Mouse (Mus musculus) induced T-regulatory cell, adult 2 months (primary cell): ENCODE data around the gene Tspan2.

Source experiments
- DNase-seq: peaks from one replicate; pipeline ENCODE4 v3.0.0-alpha.2; 2012; ENCODE audit warnings: low read depth

Tspan2 gene

DNA sequence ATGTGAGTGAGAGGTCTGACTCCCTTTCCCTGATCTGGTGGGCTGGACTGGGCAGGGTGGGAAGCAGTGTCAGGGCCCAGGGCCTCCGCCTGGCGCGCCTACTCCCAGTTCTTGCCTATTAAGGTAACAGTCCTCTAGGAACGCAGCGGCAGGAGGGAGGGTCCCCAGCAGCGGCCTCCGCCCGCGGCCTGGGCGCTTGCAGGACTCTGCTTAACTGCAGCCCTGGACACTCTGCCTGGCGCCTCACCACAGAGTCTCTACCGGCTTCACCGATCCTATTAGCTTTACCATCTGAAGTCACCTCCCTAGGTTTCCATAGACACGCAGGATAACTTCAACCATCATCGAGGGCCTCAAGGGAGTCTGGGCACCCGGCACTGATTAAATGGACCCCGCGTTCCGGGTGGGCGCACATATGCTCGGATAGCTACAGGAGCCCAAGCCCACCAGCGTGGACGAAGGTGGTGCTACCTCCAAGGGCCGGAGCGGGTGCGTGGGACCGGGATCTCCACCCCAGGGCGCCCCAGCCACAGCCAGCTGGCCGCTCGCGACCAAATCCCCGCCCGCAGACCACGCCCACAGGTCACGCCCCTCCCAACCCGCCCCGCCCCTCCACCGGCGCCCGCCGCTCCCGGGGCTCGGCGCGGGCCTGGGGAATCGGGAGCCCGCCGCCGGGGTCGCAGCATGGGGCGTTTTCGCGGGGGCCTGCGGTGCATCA is at the start of gene Tspan2:
Gene Tspan2 (plus strand): TSS at position 217 of the 718 bp plus-strand sequence.
- DNase-seq = peak; percentile 75

DNA sequence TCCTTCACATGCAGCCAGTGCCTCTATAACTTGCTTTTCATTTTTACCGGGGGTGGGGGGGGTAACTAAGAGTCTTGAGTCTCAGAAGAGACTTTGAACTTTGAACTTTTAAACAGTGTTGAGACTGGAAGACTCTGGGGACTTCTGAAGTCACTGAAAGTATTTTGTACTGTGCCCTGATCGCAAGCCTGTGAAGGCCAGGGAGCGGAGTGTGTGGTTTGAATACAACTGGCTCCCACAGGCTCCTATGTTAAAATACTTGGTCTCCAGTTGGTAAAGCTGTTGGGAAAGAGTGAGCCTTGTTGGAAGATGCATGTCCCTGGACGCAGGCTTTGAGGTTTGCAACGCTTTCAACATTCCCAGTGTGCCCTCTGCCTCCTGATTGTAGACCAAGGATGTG is 47.5 kb upstream of the Tspan2 start:
- no peak for DNase-seq

DNA sequence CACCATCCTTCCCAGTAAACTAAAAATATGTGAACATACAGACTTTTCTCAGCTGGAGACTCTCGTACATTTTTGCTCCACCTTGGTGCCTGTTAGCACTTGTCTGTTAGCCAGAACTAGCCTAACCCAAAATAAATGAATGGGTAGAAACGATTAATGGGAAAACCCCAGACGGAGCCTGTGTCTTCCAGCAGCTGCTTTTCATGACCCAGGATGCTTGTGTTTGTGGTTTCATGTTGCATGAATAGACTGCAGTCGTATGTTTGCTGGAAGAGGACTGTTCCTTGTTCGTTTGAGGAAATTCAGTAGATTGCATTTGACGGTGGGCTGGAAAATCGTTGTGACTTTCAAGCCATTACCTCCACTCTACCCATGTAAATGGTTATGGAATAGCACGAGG is 46.5 kb upstream of the Tspan2 start:
- DNase-seq = no peak

DNA sequence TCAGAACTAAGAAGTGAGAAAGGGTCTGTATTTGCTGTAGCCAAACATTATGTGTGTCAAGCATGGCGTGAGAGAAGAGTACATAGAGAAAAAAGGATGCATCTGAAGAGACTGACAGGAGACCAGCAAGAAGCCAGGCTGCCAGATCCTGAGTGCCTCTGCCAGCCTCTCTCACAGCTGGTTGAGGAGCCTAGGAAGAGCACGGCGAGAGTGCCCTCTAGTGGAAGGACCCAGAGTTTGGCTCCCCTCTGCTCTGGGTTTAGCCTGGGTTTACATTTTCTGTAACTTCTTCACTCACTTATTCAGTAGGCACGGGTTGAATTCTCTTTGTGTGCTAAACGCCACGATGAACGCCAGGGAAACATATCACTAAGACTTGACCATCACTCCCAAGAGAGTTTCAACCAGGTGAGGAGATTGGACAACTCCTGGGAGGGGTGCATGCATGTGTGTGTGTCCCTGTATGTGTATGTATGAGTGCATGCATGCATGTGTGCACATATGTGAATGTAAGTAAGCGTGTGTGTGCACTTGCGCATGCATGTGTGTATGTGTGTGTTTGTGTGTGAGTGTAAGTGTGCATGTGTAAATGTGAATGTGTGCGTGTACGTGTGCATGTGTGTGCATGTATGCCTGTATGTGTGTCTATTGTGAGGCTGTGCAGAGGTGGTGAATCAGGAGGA is 42.4 kb upstream of the Tspan2 start:
- DNase-seq = peak; percentile 61

DNA sequence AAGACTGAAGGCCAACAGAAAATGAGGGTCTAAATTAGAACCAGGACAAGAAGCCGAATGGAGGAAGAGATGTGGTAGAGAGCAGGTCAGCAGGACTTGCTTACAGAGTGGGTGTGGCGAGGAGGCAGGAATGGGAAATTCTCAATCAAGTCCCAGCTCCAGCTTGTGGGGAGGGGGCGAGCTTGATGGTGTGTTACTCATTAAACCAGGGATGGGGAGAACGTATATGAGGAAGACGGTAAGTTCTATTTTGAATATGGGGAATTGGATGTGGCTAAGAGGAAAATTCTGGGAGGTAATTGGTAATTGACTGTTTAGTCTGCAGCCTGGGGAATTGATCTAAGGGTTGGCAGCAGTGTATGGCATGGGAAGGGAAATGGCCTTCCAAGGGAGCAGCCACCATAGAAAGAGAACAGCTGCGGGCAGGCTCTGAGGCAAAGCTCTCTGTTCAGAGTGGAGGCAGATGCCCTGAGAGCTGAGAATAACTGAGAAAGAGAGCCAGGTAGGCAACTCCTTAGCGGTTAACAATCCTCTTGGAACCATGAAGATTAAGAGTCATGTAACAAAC is 41.5 kb upstream of the Tspan2 start:
- DNase-seq = no peak

DNA sequence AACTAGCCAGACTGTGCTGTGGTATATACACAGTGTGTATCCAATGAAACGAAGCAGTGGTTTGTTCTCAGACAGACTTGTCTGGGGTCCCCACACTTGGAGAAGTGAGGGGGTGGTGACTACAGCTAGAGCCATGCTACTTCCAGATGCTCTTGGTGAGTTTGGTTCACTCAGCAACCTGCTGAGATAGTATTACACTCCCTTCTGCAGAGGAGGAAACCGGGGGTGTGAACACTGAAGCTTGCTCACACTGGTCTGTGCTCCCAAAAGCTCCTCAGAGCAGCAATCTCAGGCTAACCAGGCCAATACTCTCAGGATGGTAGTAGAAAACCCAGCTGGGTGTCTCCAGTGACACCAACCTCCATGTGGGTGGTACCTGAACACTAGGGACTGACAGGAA is 36.2 kb upstream of the Tspan2 start:
- no peak for DNase-seq

DNA sequence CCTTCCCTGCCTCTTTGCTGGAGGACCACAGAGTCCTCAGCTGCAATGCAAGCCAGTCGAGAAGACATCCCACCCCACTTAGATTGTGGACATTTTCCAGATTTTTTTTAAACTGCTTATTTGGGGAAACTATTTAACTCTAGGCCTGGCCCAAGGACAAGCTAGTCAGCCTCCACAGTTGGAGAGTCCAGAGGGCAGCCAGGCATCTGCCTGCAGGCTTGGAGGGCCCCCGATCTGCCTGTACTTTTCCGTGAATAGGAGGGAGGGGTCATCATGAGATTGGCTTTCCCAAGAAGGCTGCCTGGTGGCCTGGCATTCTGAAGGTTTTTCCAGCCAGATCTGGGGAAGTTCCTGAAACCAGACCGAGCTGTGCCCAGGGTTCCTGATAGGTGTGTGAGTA is 33.0 kb upstream of the Tspan2 start:
- no peak for DNase-seq

DNA sequence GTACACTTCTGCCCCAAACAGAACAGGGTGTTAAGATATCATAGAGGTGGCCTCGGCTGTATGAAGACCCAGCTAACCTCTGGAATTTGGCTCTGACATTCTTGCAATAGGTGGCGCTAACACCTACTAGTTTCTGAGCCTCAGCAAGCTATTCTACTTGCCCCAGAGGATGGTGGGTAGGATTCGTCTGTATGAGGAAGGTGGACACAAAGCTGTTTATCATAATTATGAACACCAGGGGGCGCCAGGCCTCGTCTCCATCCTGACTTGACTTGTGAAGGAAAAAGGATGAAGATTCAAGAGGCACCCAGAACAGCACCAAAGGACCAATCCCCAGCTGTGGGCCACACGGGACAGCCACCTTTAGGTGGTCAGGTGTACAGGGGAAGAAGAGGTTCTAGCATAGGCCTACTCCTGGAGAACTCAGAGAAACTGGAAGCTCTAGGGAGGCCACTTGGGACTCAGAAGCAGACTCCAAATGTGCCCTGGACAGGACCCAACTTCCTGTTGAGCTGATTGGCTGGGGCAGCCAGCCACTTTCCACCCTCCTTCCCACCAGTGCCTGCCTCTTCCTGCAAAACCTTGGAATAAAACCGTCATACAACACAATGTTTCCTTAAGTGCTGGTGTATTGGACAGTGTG is 32.3 kb upstream of the Tspan2 start:
- peak; percentile 88 for DNase-seq

DNA sequence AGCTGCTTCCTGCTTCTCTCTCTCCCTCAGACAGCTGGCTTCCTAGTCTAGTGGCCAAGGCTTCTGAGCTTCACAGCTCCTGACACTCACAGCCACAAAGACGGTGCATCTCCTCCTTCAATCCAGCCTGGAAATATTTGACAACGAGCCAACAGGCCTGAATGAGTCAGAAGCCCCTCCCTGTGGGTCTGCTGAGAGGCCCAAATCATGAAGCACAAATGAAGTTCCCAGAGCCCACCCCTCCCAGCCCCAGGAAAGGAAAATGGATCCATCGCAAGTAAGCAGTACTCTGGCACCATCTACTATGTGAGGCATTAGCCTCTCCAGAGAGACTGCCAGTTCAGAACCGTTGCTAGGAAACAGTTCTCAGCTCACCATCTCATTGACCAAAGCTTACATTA is 30.3 kb upstream of the Tspan2 start:
- no peak for DNase-seq

DNA sequence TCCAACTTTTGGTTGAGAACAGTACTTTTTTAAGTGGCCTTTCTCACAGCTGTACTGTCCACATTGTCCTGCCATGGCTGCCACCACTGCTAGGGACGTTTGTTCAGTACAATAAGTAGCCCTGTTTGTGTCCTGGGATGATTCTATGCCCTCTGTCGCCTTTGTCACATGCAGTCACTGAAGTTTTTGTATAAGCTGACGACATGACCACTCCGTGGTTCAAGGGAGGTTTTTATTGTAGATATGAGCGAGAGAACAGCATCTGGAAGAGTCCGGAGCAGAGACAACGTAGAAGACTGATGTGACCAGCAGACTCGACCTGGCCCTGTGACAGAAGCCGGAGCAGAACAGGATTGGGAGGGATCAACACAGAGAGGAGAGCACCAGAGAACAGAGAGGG is 25.7 kb upstream of the Tspan2 start:
- DNase-seq = no peak

DNA sequence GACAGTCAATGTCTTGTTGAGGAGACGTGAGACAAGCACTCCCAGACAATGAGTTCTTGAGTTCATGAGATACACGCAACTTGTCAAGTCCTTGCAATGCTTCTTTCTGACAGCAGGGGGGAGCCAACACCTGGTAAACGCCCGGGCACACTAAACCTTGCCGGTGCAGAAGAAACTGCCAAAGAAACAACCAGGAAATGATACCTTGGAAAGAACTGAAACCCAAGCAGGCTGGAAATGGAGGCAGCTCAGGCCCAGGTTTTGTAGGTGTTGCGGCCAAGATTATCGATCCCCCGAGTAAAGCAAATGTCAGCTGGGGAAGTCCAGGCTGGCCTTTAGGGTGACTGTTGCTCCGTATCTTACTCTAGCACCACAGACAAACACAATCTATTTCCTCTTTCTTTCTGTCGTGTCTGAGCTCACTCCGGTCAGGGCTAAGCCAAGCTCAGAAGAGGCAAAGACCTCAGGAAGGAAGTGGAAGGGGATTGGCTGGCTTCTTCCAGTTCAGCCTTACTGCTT is 19.2 kb upstream of the Tspan2 start:
- peak; percentile 93 for DNase-seq

DNA sequence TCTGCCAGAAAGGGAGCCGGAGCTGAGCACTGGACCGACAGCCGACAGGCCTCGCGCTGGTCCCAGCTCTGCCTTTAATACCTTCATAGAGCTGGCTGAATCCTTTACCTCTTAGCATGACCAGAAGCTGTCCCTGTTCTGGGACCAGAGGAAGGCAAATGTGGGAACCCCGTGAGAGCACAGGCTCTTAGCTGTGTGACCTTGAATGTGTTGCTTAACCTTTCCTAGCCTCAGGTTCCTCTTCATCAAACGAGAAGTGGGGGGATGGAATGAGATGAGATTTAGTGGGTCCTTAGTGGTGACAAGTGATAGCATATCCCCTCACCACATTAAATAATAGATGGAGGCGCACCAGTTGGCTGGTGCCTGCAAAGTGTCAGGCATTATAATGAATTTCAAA is 18.5 kb upstream of the Tspan2 start:
- DNase-seq = no peak

DNA sequence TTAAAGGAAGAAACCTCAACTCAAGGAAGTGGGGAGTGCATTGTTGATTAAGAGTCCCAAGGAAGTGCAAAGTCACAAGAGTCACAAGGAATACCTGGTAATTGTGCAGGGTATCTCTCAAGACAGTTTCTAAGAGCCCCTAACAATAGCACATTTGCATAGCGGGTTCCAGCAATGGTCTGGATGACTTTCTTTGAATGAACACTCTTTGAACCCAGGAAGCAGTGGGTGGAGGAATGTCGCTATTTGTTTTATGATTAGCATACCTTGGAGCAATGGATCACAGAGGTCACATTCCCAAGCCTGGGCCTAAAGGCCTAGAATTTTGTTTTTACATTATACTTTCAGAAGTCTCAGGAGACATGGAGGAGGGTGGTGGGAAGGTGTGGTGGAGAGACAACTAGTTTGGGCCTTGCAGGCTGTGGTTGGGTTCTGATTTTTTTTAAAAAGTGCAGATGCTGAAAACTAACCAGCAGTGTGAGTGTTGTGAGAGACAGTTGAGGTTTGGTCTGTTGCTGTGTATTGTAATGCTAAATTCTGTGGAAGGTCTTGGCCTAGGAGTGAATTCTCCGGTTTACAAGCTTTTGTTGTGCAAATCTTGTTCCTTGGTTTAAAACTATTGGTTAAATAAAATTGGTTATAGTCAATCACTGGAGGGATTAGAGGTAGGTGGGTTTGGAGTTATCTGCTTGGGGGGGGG is 16.6 kb upstream of the Tspan2 start:
- no peak for DNase-seq

DNA sequence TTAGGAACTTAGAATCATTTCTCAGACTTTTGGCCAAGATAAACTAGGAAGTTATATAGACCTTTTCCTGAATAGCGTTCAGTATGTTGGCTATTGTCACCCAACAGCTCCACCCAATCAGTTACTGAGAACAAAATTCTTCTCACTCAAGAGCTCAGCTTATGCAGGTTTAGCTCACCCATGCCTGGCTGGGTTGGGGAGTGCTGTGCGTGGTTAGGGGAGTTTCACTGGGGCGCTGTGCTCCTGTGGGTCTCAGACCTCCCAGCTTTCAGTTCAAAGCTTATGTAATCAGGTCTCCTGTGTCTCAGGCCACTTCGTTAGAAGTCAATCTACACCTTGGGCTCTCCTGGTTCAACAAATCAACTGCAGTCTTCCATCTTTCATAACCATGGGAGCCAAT is 11.2 kb upstream of the Tspan2 start:
- peak; percentile 17 for DNase-seq

DNA sequence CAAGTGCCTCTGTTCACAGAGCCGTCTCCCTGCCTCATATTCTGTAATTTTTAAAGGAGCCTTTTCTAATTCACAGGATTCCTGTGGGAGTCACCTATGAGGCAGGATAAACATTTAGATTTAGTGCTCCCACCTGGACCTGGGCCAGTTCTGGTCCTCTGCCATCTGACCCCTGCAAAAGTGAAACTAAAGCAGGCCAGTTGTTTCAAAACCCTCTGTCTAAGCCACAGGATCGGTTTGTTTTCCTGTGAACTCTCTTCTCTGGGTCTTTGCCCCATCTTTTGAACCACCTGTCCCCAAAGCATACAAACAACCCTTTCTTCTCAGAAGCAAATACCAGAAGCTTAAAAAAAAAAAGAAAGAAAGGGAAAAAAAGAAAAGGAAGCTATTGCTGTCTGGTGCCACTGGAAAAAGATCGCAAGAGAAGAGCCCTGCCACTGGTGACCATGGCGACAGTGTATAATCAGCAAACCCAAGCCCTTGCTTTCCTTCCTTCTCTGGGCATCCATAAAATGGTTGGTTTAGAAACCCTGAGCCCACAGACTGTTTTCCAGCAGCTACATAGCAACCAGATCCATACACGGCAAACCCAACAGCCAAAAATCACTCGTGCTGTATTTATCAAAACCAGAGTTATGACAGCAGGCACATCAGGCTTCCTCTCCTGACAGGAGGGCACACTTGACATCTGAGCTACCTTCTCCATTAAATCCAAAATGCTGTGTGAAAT is 10.3 kb upstream of the Tspan2 start:
- peak; percentile 62 for DNase-seq

DNA sequence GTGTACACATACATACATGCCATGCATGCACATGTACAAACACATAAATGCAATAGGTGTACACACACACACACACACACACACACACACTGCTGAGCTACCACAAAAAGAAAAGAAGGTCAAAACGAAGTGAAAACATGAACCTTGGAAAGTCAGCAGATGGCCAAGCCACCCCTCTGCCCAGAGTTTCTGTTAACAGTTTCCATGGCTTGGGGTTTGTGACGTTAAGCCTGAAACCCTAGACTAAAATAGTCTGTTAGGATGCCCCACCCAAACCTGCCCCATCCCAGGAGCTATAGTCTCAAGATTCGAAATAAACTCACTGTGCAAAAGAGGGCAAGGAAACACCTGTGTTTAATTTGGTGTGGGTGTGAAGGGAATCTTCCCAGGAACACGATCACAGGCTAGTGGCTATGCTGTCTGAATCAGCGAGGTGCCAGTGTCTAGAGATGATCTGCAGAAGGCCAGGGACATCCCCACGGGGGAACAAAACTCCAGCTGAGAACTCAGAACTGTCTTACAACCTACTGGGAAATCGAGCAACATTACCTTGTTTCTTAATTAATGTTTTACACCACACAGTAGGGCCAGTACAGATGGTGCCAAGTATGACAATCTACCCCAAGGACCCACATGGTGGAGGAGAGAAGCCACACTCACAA is 9.4 kb upstream of the Tspan2 start:
- DNase-seq = peak; percentile 64

DNA sequence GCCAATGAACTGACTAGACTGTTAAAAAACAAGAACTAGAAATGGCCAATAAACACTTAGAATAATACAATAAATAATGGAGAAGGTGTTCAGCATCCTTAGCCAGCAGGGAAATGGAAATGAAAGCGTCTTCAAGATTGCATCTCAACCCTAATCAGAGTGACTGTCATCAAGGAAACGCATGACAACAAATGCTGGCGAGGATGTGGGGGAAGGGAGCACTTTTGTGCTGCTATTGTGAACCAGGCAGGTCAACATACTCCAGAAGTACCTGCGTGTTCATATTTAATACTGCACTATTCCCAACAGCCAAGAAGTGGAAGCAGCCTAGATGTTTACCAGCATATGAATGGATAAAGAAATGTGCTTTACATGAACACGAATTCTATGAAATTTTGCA is 4.9 kb upstream of the Tspan2 start:
- peak; percentile 57 for DNase-seq

DNA sequence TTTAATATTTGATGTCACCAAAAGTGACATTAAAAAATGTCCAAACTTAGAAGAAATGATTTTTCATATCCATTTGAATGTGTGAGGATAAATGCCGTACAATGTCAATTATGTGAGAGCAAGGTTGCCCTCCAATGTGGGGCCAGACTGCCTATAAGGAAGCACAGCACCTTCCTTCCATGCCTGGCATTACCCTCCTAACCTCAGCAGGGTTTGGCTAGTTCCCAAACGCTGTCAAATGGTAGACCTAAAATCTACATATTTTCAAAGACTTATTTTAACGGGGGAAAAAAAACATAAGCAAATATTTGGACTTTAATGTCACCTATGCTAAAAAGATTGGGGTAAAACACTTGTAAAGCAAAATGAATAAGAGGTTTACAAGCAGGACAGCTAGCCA is 3.2 kb upstream of the Tspan2 start:
- no peak for DNase-seq

DNA sequence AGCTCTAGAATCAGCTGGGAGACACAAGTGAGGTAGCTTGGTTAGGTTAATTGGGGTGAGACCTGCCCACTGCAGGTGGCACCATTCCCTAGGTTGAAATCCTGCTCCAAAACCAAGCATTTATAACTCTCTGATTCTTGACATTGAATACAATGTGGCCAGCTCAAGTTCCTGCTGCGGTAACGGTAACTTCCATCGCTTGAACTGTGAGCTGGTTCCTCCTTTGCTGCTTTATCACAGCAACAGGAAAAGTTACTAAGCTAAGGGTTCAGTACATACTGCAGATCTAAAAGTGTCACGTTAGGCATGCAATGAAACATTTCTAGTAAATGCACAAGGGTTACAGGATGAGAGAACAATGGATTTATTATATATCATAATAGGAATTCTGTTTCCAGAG is 1.7 kb upstream of the Tspan2 start:
- DNase-seq = peak; percentile 33

DNA sequence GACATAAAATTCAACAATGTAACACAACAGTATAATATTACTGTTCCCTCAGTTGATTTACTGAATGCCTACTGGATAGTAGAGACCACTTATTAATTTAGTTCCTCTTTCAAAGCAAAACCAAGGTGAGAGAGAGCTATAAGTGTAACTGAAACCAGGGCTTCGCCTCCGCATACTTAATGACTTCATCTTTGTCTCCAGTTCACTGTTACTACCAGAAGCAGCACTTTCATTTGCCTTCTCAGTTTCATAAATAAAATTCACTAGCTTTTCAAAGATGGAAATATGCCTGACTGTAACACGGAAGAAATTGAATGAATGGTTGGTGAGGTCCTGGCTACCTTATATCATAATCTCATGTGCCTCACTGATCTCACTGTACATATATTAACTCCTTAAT is 1.3 kb upstream of the Tspan2 start:
- peak; percentile 56 for DNase-seq

DNA sequence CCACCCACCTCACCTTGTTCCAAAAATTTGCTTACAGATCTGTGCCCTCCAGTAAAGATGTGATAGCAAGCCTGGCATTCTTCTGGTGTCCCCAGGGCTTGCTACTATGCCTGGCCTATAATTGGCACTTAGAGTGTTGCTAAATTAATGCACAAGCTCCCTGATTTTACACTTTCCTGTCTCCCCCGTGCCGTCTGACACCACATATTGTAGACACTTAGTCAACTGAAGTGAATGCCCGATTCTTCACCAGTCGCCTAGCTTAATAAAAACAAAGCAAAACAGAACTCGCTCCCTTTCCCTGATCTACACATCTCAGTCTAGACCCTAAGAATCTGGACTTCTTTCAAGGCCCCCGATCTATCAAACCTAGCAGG is 405 bp upstream of the Tspan2 start:
- peak; percentile 22 for DNase-seq
